Mouse (Mus musculus) thymus, postnatal 14 days (tissue): ENCODE results near the gene Ceacam19.

Experiments
- DNase-seq: peaks from one replicate; pipeline ENCODE4 v3.0.0; 2021

Gene Ceacam19

GRCm38 (mm10) chr7:19836843-19837242 is 50.9 kb downstream of the Ceacam19 start:
- peak; percentile 27 for DNase-seq

- DNase-seq, result peak; percentile 36
Observed at GRCm38 (mm10) chr7:19834055-19834454, 53.7 kb downstream of the Ceacam19 start.

GRCm38 (mm10) chr7:19831837-19832236 is 55.9 kb downstream of the Ceacam19 start:
- DNase-seq, result no peak

GRCm38 (mm10) chr7:19830682-19831156 is 57.0 kb downstream of the Ceacam19 start:
- peak; percentile 16 for DNase-seq

- no peak for DNase-seq
Observed at GRCm38 (mm10) chr7:19829694-19830093, 58.1 kb downstream of the Ceacam19 start.

GRCm38 (mm10) chr7:19826756-19827155 is 61.0 kb downstream of the Ceacam19 start:
- DNase-seq, result no peak
